Comparison of ENCODE assay signal across 8 mouse cellular contexts in the genomic region with DNA sequence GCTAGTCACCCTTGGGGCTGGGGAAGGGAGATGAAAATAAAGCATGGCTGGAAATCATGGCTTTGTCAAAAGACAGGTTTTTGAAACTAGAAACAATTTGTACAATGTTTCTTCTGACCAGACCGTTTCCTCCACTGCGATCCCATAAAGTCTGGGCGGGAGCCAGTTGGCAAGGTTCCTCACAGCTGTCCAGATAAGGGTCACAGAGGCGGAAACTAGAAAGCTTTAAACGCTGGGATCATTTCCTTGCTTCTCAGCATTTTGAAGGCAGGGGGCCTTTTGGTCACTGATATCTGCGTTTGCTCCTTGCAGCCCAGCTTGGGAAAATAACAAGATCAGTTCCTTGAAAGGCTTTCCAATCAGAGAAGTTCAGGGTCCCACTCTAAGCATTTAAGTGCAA.
A peak's percentile ranks its signal among the peaks of the same experiment; 100 is the strongest.
DNase-seq lines count a peak whose midpoint lies in the region; ATAC-seq and TF ChIP-seq lines count a peak whose summit lies in the region.

No protein-coding gene starts in this region.

- peak; percentile 84 for ATAC-seq in limb, embryonic 14.5 days (ENCODE audit: low FRiP score, low read depth)
- no peak for ATAC-seq in stomach, embryonic 14.5 days (ENCODE audit: insufficient number of reproducible peaks, insufficient read depth, low FRiP score, low read depth)

- TF ChIP-seq POLR2A in embryonic fibroblast, embryonic 13.5 days (IDR thresholded peaks at IDR 0.05; ENCODE audit: low read depth, low read length), result no peak
- no peak for TF ChIP-seq POLR2A in limb, embryonic 14.5 days (IDR thresholded peaks at IDR 0.05; ENCODE audit: borderline replicate concordance, extremely low read depth, insufficient read depth, insufficient read length)
- TF ChIP-seq POLR2A in thymus, adult 2 months (IDR thresholded peaks at IDR 0.05; ENCODE audit: control insufficient read depth, extremely low read depth, insufficient read depth, low read length, poor library complexity), result no peak

- peak; percentile 22 for DNase-seq in right cerebral cortex, postnatal 14 days
- DNase-seq in right cerebral cortex, postnatal 36 days (ENCODE audit: low spot score in 2 of 2), result no peak
- DNase-seq in heart, postnatal 25 days (ENCODE audit: low spot score), result peak; percentile 90
- DNase-seq in limb, embryonic 14.5 days (ENCODE audit: low spot score), result peak; percentile 83
- DNase-seq in left cerebral cortex, adult 9 months (ENCODE audit: low spot score in 2 of 2), result no peak
- DNase-seq in thymus, adult 2 months, result no peak

- H3K9ac ChIP-seq in limb, embryonic 14.5 days (ENCODE audit: low read depth, low read length, severe bottlenecking), result no peak overlapping the region
- H3K9ac ChIP-seq in stomach, embryonic 14.5 days (replicated peaks; ENCODE audit: low read depth, low read length), result no peak overlapping the region

- TF ChIP-seq CTCF in embryonic fibroblast, embryonic 13.5 days (IDR thresholded peaks at IDR 0.05; ENCODE audit: borderline replicate concordance, insufficient read depth, low read length), result no peak
- TF ChIP-seq CTCF in thymus, adult 2 months (IDR thresholded peaks at IDR 0.05; ENCODE audit: borderline replicate concordance, control insufficient read depth, extremely low read depth, insufficient read depth, low read length, poor library complexity), result no peak

- no peak overlapping the region for H3K4me3 ChIP-seq in embryonic fibroblast, embryonic 13.5 days (ENCODE audit: insufficient read depth, low read length)
- H3K4me3 ChIP-seq in limb, embryonic 14.5 days (replicated peaks; ENCODE audit: low read length), result no peak overlapping the region
- H3K4me3 ChIP-seq in stomach, embryonic 14.5 days (ENCODE audit: low read depth, low read length), result no peak overlapping the region
- no peak overlapping the region for H3K4me3 ChIP-seq in thymus, adult 2 months (ENCODE audit: control insufficient read depth, insufficient read depth, low read length)

- no peak overlapping the region for H3K4me2 ChIP-seq in limb, embryonic 14.5 days (replicated peaks; ENCODE audit: low read depth, low read length, severe bottlenecking)
- no peak overlapping the region for H3K4me2 ChIP-seq in stomach, embryonic 14.5 days (replicated peaks; ENCODE audit: low read depth, low read length)

- WGBS in limb, embryonic 14.5 days, result 7% methylated on average over 6 of the region's 6 CpGs
- 10% methylated on average over 6 of the region's 6 CpGs for WGBS in stomach, embryonic 14.5 days
- WGBS in thymus, adult 2 months, result 12% methylated on average over 6 of the region's 6 CpGs

- no peaks in the 10 kb centered on the region for H3K9me3 ChIP-seq in limb, embryonic 14.5 days (ENCODE audit: control insufficient read depth, low read length)
- H3K9me3 ChIP-seq in stomach, embryonic 14.5 days (ENCODE audit: control insufficient read depth, low read depth, low read length), result no peaks in the 10 kb centered on the region

- no peaks in the 10 kb centered on the region for H3K27me3 ChIP-seq in limb, embryonic 14.5 days (ENCODE audit: control insufficient read depth, insufficient read depth, low read length)
- H3K27me3 ChIP-seq in stomach, embryonic 14.5 days (ENCODE audit: control insufficient read depth, insufficient read depth, low read length), result no peaks in the 10 kb centered on the region
- no peaks in the 10 kb centered on the region for H3K27me3 ChIP-seq in thymus, adult 2 months (ENCODE audit: control insufficient read depth, insufficient read depth, low read length)

- H3K27ac ChIP-seq in embryonic fibroblast, embryonic 13.5 days (ENCODE audit: insufficient read depth, low read length), result peak overlapping the region; percentile 12; the same call in 1 of the 2 replicates
- H3K27ac ChIP-seq in limb, embryonic 14.5 days (replicated peaks; ENCODE audit: low read depth, low read length), result no peak overlapping the region
- peak overlapping the region; percentile 40; the same call in 1 of the 2 replicates for H3K27ac ChIP-seq in stomach, embryonic 14.5 days (ENCODE audit: low read length)
- no peak overlapping the region for H3K27ac ChIP-seq in thymus, adult 2 months (ENCODE audit: control insufficient read depth, insufficient read depth, low read length)

- H3K4me1 ChIP-seq in embryonic fibroblast, embryonic 13.5 days (ENCODE audit: control insufficient read depth, insufficient read depth, low read length), result peaks cover 11% of the 10 kb centered on the region
- peaks cover 18% of the 10 kb centered on the region for H3K4me1 ChIP-seq in limb, embryonic 14.5 days (ENCODE audit: control insufficient read depth, insufficient read depth, low read length)
- H3K4me1 ChIP-seq in stomach, embryonic 14.5 days (ENCODE audit: control insufficient read depth, insufficient read depth, low read length), result peaks cover 12% of the 10 kb centered on the region
- H3K4me1 ChIP-seq in thymus, adult 2 months (replicated peaks; ENCODE audit: control insufficient read depth, insufficient read depth, low read length), result no peaks in the 10 kb centered on the region

- intact Hi-C loops in heart, postnatal 25 days (cut with DNase I), result no loop called here

- no peaks in the 10 kb centered on the region for H3K36me3 ChIP-seq in limb, embryonic 14.5 days (ENCODE audit: control insufficient read depth, insufficient read depth, low read length)
- no peaks in the 10 kb centered on the region for H3K36me3 ChIP-seq in stomach, embryonic 14.5 days (ENCODE audit: control insufficient read depth, insufficient read depth, low read length)
- H3K36me3 ChIP-seq in thymus, adult 2 months (ENCODE audit: control insufficient read depth, insufficient read depth, low read length), result no peaks in the 10 kb centered on the region

Comparison
In these comparisons a context has a peak if more than half of its experiments do, and no peak if none do; other contexts are left out.
1. DNase-seq: peak in right cerebral cortex, postnatal 14 days (single experiment), heart, postnatal 25 days (single experiment) and limb, embryonic 14.5 days (single experiment); none in right cerebral cortex, postnatal 36 days (0 of 2), left cerebral cortex, adult 9 months (0 of 2) and thymus, adult 2 months (single experiment).
2. H3K27ac ChIP-seq: peak in embryonic fibroblast, embryonic 13.5 days (single experiment) and stomach, embryonic 14.5 days (single experiment); none in limb, embryonic 14.5 days (single experiment) and thymus, adult 2 months (single experiment).